Mouse (Mus musculus): Measurements from ENCODE around the gene Tspan2.

DNA sequence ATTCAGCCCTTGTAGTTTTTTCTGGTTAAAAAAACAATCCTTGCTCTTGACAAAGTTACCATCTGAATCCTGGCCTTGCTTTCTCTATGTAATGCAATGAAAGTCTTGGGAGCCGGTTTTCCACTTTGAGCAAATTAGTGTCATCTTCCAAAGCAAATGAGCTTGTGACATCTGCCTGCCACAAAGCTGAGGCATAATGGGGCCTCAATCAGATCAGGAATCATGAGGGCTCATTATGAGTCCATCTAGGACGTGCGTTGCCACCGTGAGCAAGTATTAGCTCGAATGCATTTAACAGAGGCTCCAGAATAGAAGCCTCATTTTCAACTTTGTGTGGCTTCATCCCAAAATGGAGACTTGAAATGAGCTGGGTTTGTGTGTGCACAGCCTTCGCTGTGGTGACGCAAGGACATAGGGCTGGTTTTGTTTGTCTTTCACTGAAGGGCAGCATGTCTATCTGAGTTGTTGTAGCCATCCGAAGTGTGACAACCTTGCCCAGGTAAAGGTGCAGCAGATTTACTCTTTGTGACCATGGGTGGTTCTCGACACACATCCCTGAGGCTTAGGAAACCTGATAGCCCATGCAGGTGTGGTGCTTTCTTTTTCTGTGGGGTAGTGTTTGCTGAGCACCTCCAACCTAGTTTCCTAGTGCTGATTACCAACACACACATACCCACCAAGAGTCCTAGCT, 9.6 kb downstream of the Tspan2 start:
- no peak for TF ChIP-seq CTCF (IDR thresholded peaks at IDR 0.05; ENCODE audit: low read depth)
- no peak for TF ChIP-seq EP300 (IDR thresholded peaks at IDR 0.05; ENCODE audit: low read depth)
